Mouse (Mus musculus) thymus, adult 2 months (tissue): ENCODE measurements around the gene Mamdc2.

ENCODE experiments used
- CTCF ChIP-seq: fragments of 200-500 bp; IDR thresholded peaks from 2 replicates; pipeline ENCODE4 v1.5.1; 2012; ENCODE audit warnings: mild to moderate bottlenecking, control low read depth, low read length, moderate library complexity, borderline replicate concordance; ENCODE audit not compliant: control insufficient read depth, poor library complexity, insufficient read depth; ENCODE audit errors: extremely low read depth
- POLR2A ChIP-seq: fragments of 200-500 bp; IDR thresholded peaks from 2 replicates; pipeline ENCODE4 v1.6.1; 2012; ENCODE audit warnings: mild to moderate bottlenecking, low read length, control low read depth, moderate library complexity; ENCODE audit not compliant: control insufficient read depth, poor library complexity, insufficient read depth; ENCODE audit errors: extremely low read depth

DNA sequence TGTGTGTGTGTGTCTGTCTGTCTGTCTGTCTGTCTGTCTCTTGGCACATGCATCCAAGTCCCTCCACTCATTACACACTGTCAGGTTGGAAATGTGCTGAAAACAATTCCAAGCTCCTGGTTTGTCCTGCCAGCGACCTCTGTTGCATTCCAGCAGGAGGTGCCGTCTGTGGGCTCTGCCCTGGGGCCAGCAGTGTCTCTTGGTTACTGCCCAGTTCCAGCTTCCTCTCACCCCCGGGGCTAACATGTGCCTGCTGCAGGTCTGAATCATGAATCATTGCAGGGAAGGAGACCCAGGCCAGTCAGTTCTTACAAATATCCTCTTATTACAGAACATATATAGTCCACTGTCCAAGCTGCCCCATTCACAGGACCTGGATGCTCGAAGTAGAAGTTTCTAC is 9.2 kb upstream of the Mamdc2 start:
- TF ChIP-seq CTCF: no peak
- no peak for TF ChIP-seq POLR2A
